ENCODE assay signal across 21 mouse cellular contexts in the genomic region with DNA sequence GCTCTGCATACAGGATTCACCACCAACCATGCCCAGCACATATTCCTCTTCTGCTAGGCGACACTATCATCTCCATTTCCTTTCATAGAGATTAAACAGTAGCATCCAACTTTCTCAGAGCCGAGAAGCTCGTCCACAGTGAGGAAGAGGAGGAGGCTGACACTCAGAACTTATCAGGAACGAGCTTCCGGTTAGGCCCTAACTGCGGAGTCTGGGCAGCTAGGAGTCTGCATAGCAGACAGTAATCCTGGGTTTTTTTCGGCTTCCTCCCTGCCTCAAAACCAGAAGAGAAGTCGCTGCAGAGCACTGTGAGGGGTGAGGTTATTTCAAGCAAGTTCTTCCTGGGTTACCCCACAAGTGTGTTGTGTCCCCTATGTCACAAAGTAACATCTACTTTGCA. TPM values are rescaled to one million over a fixed set of nuclear protein-coding genes. Genes with fewer than 3 reads are reported as not detected.
DNase-seq lines count a peak whose midpoint lies in the region; ATAC-seq and TF ChIP-seq lines count a peak whose summit lies in the region.
"Had no signal": no experiment of that assay in that cellular context is flagged by ENCODE, and none has a peak within 500 bp of the region (broad histone marks: within the 10 kb centered on the region; RNA-seq: fewer than 3 reads in every experiment).

No protein-coding gene starts in this region.

- H3K4me2 ChIP-seq in forebrain, embryonic 13.5 days = no peak overlapping the region
- H3K4me2 ChIP-seq in forebrain, embryonic 16.5 days (ENCODE audit: low read length) = no peak overlapping the region
- no peak overlapping the region for H3K4me2 ChIP-seq in heart, embryonic 15.5 days
- no peak overlapping the region for H3K4me2 ChIP-seq in neural tube, embryonic 15.5 days
- H3K4me2 ChIP-seq: liver, embryonic 13.5 days; neural tube, embryonic 12.5 days had no signal

- no peak for ATAC-seq in forebrain, embryonic 13.5 days
- ATAC-seq in forebrain, embryonic 16.5 days = no peak
- no peak for ATAC-seq in heart, embryonic 15.5 days (replicated peaks; ENCODE audit: insufficient number of reproducible peaks, insufficient read depth, low FRiP score, low read depth)
- ATAC-seq in neural tube, embryonic 15.5 days (ENCODE audit: low FRiP score) = no peak

- no peak for TF ChIP-seq CTCF in layer of hippocampus, adult 2 months (conservative IDR thresholded peaks at IDR 0.05)

- H3K27ac ChIP-seq in forebrain, embryonic 13.5 days = peak overlapping the region; percentile 19; the same call in 1 of the 2 replicates
- H3K27ac ChIP-seq in forebrain, embryonic 16.5 days (ENCODE audit: low read length) = no peak overlapping the region
- peak overlapping the region; percentile 53 for H3K27ac ChIP-seq in heart, embryonic 15.5 days
- H3K27ac ChIP-seq in layer of hippocampus, adult 2 months = peak overlapping the region; percentile 82
- peak overlapping the region; percentile 7; the same call in 1 of the 2 replicates for H3K27ac ChIP-seq in neural tube, embryonic 15.5 days (replicated peaks)
- H3K27ac ChIP-seq: kidney, postnatal 0 days; liver, embryonic 13.5 days; neural tube, embryonic 12.5 days had no signal

- peaks cover 7% of the 10 kb centered on the region; the same call in 1 of the 2 replicates for H3K36me3 ChIP-seq in forebrain, embryonic 13.5 days (ENCODE audit: poor library complexity, severe bottlenecking)
- H3K36me3 ChIP-seq in forebrain, embryonic 16.5 days (ENCODE audit: control insufficient read depth, insufficient read depth) = no peaks in the 10 kb centered on the region
- no peaks in the 10 kb centered on the region for H3K36me3 ChIP-seq in heart, embryonic 15.5 days
- H3K36me3 ChIP-seq in neural tube, embryonic 15.5 days = peaks cover 8% of the 10 kb centered on the region; the same call in 1 of the 2 replicates
- H3K36me3 ChIP-seq: liver, embryonic 13.5 days had no signal

- 88% methylated on average over 8 of the region's 8 CpGs for WGBS in forebrain, embryonic 13.5 days
- WGBS in forebrain, embryonic 16.5 days = 90% methylated on average over 8 of the region's 8 CpGs
- WGBS in heart, embryonic 15.5 days = 38% methylated on average over 8 of the region's 8 CpGs
- 93% methylated on average over 8 of the region's 8 CpGs for WGBS in neural tube, embryonic 15.5 days

- H3K9me3 ChIP-seq in forebrain, embryonic 13.5 days (replicated peaks) = no peaks in the 10 kb centered on the region
- no peaks in the 10 kb centered on the region for H3K9me3 ChIP-seq in forebrain, embryonic 16.5 days (ENCODE audit: control insufficient read depth, low read length)
- H3K9me3 ChIP-seq in heart, embryonic 15.5 days (replicated peaks) = no peaks in the 10 kb centered on the region
- no peaks in the 10 kb centered on the region for H3K9me3 ChIP-seq in neural tube, embryonic 15.5 days (replicated peaks)
- H3K9me3 ChIP-seq: liver, embryonic 13.5 days; megakaryocyte, embryonic 14.5 days; neural tube, embryonic 12.5 days had no signal

- peaks cover 24% of the 10 kb centered on the region for H3K4me1 ChIP-seq in forebrain, embryonic 13.5 days
- H3K4me1 ChIP-seq in forebrain, embryonic 16.5 days (replicated peaks; ENCODE audit: control insufficient read depth, insufficient read depth, low read length) = peaks cover 4% of the 10 kb centered on the region; the same call in 1 of the 2 replicates
- peaks cover 58% of the 10 kb centered on the region for H3K4me1 ChIP-seq in heart, embryonic 15.5 days (replicated peaks)
- peaks cover 4% of the 10 kb centered on the region for H3K4me1 ChIP-seq in neural tube, embryonic 15.5 days
- H3K4me1 ChIP-seq: neural tube, embryonic 12.5 days had no signal

- DNase-seq in heart, adult 8-10 months (ENCODE audit: low spot score) = no peak
- no peak for DNase-seq in layer of hippocampus, adult 2 months (ENCODE audit: low spot score in 2 of 2)
- DNase-seq in layer of hippocampus, postnatal 25 days (ENCODE audit: extremely low spot score in 1 of 2, low spot score in 1 of 2) = no peak
- DNase-seq in neural tube, embryonic 10.5 days (ENCODE audit: extremely low spot score, low spot score) = no peak
- DNase-seq: adrenal gland, postnatal 10 days; cerebellum, adult 9-11 months; gastrocnemius, postnatal 14 days; layer of hippocampus, adult 9-11 months; liver, embryonic 13.5 days; thymus, adult 2 months had no signal

- no peaks in the 10 kb centered on the region for H3K27me3 ChIP-seq in forebrain, embryonic 13.5 days
- no peaks in the 10 kb centered on the region for H3K27me3 ChIP-seq in forebrain, embryonic 16.5 days (replicated peaks; ENCODE audit: control insufficient read depth, insufficient read depth, low read length)
- H3K27me3 ChIP-seq in heart, embryonic 15.5 days = no peaks in the 10 kb centered on the region
- no peaks in the 10 kb centered on the region for H3K27me3 ChIP-seq in neural tube, embryonic 15.5 days (replicated peaks)
- H3K27me3 ChIP-seq: CH12.LX; liver, embryonic 13.5 days; neural tube, embryonic 12.5 days had no signal

- no peak overlapping the region for H3K9ac ChIP-seq in forebrain, embryonic 13.5 days
- H3K9ac ChIP-seq in forebrain, embryonic 16.5 days (replicated peaks; ENCODE audit: low read depth, low read length) = no peak overlapping the region
- H3K9ac ChIP-seq in heart, embryonic 15.5 days = no peak overlapping the region
- H3K9ac ChIP-seq in neural tube, embryonic 15.5 days (replicated peaks) = no peak overlapping the region
- H3K9ac ChIP-seq: liver, embryonic 13.5 days; neural tube, embryonic 12.5 days had no signal

- H3K4me3 ChIP-seq in forebrain, embryonic 13.5 days = no peak overlapping the region
- no peak overlapping the region for H3K4me3 ChIP-seq in forebrain, embryonic 16.5 days (replicated peaks; ENCODE audit: low read length)
- H3K4me3 ChIP-seq in heart, embryonic 15.5 days = no peak overlapping the region
- no peak overlapping the region for H3K4me3 ChIP-seq in layer of hippocampus, adult 2 months
- H3K4me3 ChIP-seq in neural tube, embryonic 15.5 days (replicated peaks) = no peak overlapping the region
- H3K4me3 ChIP-seq: erythroblast, embryonic 14.5 days; liver, embryonic 13.5 days; megakaryocyte, embryonic 14.5 days; neural tube, embryonic 12.5 days had no signal

RNA-seq across cellular contexts. Expression of gene Cttnbp2nl, which starts 35.6 kb away (rescaled TPM):
- polyA plus RNA-seq in forebrain, embryonic 13.5 days (2015; fragmentation: Nextera tagmentation; extraction: Ambion mirVana) = 53.2 and 54.9 TPM in 2 replicates
- polyA plus RNA-seq in forebrain, embryonic 16.5 days (2015; fragmentation: Nextera tagmentation; extraction: Ambion mirVana) = 62.6 and 70.2 TPM in 2 replicates
- 21.6 and 22.7 TPM in 2 replicates for polyA plus RNA-seq in heart, embryonic 15.5 days (2015; fragmentation: Nextera tagmentation; extraction: Ambion mirVana)
- total RNA-seq in heart, adult 8-10 months (2022) = 10 to 100 TPM; 14.0 to 21.4 (median 15.6) TPM
- 10 to 100 TPM; 21.1 to 25.4 TPM for total RNA-seq in layer of hippocampus, adult 2 months (2021)
- total RNA-seq in layer of hippocampus, postnatal 25 days (2021) = 10 to 100 TPM; 26.4 to 26.6 TPM
- polyA plus RNA-seq in neural tube, embryonic 15.5 days (2015; fragmentation: Nextera tagmentation; extraction: Ambion mirVana) = 35.8 and 38.8 TPM in 2 replicates

RNA-seq across cellular contexts. Expression of gene 4930564D02Rik, which starts 49.3 kb away (rescaled TPM):
- not detected in 2 replicates for polyA plus RNA-seq in forebrain, embryonic 13.5 days (2015; fragmentation: Nextera tagmentation; extraction: Ambion mirVana)
- polyA plus RNA-seq in forebrain, embryonic 16.5 days (2015; fragmentation: Nextera tagmentation; extraction: Ambion mirVana) = not detected in 2 replicates
- polyA plus RNA-seq in heart, embryonic 15.5 days (2015; fragmentation: Nextera tagmentation; extraction: Ambion mirVana) = not detected in 2 replicates
- total RNA-seq in heart, adult 8-10 months (2022) = not detected
- not detected for total RNA-seq in layer of hippocampus, adult 2 months (2021)
- not detected for total RNA-seq in layer of hippocampus, postnatal 25 days (2021)
- not detected in 2 replicates for polyA plus RNA-seq in neural tube, embryonic 15.5 days (2015; fragmentation: Nextera tagmentation; extraction: Ambion mirVana)
- total RNA-seq: adrenal gland, postnatal 10 days; CH12.LX; gastrocnemius, postnatal 14 days; left cerebral cortex, postnatal 25 days; midbrain, postnatal 0 days had no signal
- polyA plus RNA-seq: erythroblast, embryonic 14.5 days; kidney, postnatal 0 days; liver, embryonic 13.5 days; midbrain, postnatal 0 days; neural tube, embryonic 12.5 days; thymus, adult 2 months had no signal

RNA-seq across cellular contexts. Expression of gene Wnt2b, which starts 55.6 kb away (rescaled TPM):
- 0.66 and 0.98 TPM in 2 replicates for polyA plus RNA-seq in forebrain, embryonic 13.5 days (2015; fragmentation: Nextera tagmentation; extraction: Ambion mirVana)
- 0.46 and 0.56 TPM in 2 replicates for polyA plus RNA-seq in forebrain, embryonic 16.5 days (2015; fragmentation: Nextera tagmentation; extraction: Ambion mirVana)
- 1.3 and 2.0 TPM in 2 replicates for polyA plus RNA-seq in heart, embryonic 15.5 days (2015; fragmentation: Nextera tagmentation; extraction: Ambion mirVana)
- total RNA-seq in heart, adult 8-10 months (2022) = 1 to 10 TPM in 1 of 4 experiments, under 1 TPM in 3; 0.38 to 2.0 (median 0.60) TPM
- total RNA-seq in layer of hippocampus, adult 2 months (2021) = under 1 TPM; 0.41 to 0.47 TPM
- total RNA-seq in layer of hippocampus, postnatal 25 days (2021) = under 1 TPM; 0.23 to 0.66 TPM
- polyA plus RNA-seq in neural tube, embryonic 15.5 days (2015; fragmentation: Nextera tagmentation; extraction: Ambion mirVana) = 0.78 and 0.88 TPM in 2 replicates
- total RNA-seq: CH12.LX had no signal
- polyA plus RNA-seq: erythroblast, embryonic 14.5 days had no signal
